Mouse (Mus musculus): ENCODE measurements around the gene Mindy4.

DNA sequence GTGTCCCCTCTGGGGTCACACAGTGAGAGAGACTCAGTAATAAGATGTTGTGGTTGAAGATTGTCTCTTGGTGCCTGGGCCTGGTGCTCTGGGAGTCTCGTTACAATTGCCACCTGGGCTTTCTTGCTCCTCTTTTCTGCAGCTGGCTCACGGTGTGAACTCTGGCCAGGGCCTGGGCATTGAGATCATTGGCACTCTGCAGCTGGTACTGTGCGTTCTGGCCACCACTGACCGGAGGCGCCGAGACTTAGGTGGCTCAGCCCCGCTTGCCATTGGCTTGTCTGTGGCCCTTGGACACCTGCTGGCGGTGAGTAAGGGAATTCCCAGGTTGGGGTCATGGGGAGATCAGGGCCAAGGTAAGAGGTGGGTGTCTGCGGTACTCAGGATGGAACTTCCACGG, 142.1 kb downstream of the Mindy4 start:
- TF ChIP-seq USF1 (IDR thresholded peaks at IDR 0.05; ENCODE audit: low read depth, low read length): no peak
- no peak for TF ChIP-seq E2F4 (IDR thresholded peaks at IDR 0.05; ENCODE audit: borderline replicate concordance, low read depth, low read length)
- TF ChIP-seq ZC3H11A (IDR thresholded peaks at IDR 0.05; ENCODE audit: low read depth, low read length): no peak
- TF ChIP-seq POLR2A (IDR thresholded peaks at IDR 0.05; ENCODE audit: control insufficient read depth in 1 of 2, insufficient read depth in 1 of 2, low read depth in 1 of 2, low read length in 2 of 2, poor library complexity in 1 of 2): no peak
- TF ChIP-seq NELFE (IDR thresholded peaks at IDR 0.05; ENCODE audit: low read depth, low read length): no peak
- no peak for TF ChIP-seq CTCF (IDR thresholded peaks at IDR 0.05 in 2 of 3, conservative IDR thresholded peaks at IDR 0.05 in 1 of 3; ENCODE audit: control insufficient read depth in 1 of 3, insufficient read depth in 1 of 3, low read depth in 2 of 3, low read length in 3 of 3, poor library complexity in 1 of 3, severe bottlenecking in 1 of 3)
- no peak for TF ChIP-seq TAL1 (IDR thresholded peaks at IDR 0.05; ENCODE audit: low read length)

Measured in MEL (cell line).